Mouse (Mus musculus): Measurements from ENCODE around the gene Gm17124.
"Not testable (repeated sequence)": the region's sequence is repeated elsewhere in the genome, so short reads cannot be mapped to it uniquely, and the experiment has no call there.

Gm17124 gene

DNA sequence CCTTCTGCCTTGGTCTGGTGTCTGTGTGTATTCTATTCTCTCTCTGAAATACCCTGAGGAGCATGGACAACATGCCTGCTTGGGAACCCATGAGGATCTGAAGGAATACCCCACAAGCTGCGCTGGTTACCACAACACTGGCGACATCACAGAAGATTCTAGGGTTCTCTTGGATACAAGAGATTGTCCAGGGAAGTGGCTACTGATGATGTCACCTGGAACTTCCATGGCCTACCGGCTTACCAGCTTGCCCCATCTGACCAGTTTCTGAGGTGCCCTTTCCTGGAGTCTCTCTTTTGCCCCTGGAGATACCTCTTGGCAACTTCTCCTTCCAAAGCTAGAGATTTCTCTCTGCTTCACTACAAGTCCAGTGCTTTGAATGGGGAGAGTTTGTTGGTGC, at the start of gene Gm17124:
Gene Gm17124 (minus strand): TSS at position 101 of the 400 bp plus-strand sequence.
- not testable (repeated sequence) for DNase-seq

DNA sequence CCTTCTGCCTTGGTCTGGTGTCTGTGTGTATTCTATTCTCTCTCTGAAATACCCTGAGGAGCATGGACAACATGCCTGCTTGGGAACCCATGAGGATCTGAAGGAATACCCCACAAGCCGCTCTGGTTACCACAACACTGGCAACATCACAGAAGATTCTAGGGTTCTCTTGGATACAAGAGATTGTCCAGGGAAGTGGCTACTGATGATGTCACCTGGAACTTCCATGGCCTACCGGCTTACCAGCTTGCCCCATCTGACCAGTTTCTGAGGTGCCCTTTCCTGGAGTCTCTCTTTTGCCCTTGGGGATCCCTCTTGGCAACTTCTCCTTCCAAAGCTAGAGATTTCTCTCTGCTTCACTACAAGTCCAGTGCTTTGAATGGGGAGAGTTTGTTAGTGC, 42.1 kb upstream of the Gm17124 start, which contains the start of gene Gm3633:
Gene Gm3633 (minus strand): TSS at position 101 of the 400 bp plus-strand sequence.
- DNase-seq, result not testable (repeated sequence)
